Mouse (Mus musculus) liver, embryonic 15.5 days (tissue): ENCODE results near the gene Tmem54. TPM values are rescaled to one million over a fixed set of nuclear protein-coding genes. Genes with fewer than 3 reads are reported as not detected.

Source experiments
- ATAC-seq: fragments of 200-750 bp; cut with Nextera tagmentation; 2 replicates; pipeline ENCODE4 v1.8.0; 2017; ENCODE audit warnings: moderate number of reproducible peaks, mild to moderate bottlenecking, moderate library complexity; ENCODE audit not compliant: insufficient read depth
- H3K27ac ChIP-seq: fragments of 300-500 bp; sonication (generic); replicated peaks from 2 replicates; pipeline ENCODE4 v1.5.1; 2015; ENCODE audit warnings: mild to moderate bottlenecking, inconsistent platforms
- H3K27me3 ChIP-seq: fragments of 300-500 bp; sonication (generic); 2 replicates; pipeline ENCODE4 v1.6.1; 2015; ENCODE audit warnings: mild to moderate bottlenecking, inconsistent platforms
- H3K36me3 ChIP-seq: fragments of 300-500 bp; sonication (generic); replicated peaks from 2 replicates; pipeline ENCODE4 v1.6.1; 2015; ENCODE audit warnings: moderate library complexity, mild to moderate bottlenecking, inconsistent platforms
- H3K4me1 ChIP-seq: fragments of 300-500 bp; sonication (generic); replicated peaks from 2 replicates; pipeline ENCODE4 v1.6.1; 2015; ENCODE audit warnings: inconsistent platforms
- H3K4me2 ChIP-seq: fragments of 300-500 bp; sonication (generic); 2 replicates; pipeline ENCODE4 v1.6.1; 2015; ENCODE audit warnings: moderate library complexity, mild to moderate bottlenecking, inconsistent platforms
- H3K4me3 ChIP-seq: fragments of 300-500 bp; sonication (generic); replicated peaks from 2 replicates; pipeline ENCODE4 v1.5.1; 2015; ENCODE audit warnings: mild to moderate bottlenecking, inconsistent platforms
- H3K9ac ChIP-seq: fragments of 300-500 bp; sonication (generic); 2 replicates; pipeline ENCODE4 v1.6.1; 2015; ENCODE audit warnings: moderate library complexity, mild to moderate bottlenecking, inconsistent platforms
- H3K9me3 ChIP-seq: fragments of 300-500 bp; sonication (generic); replicated peaks from 2 replicates; pipeline ENCODE4 v1.6.1; 2016; ENCODE audit warnings: inconsistent platforms
- WGBS: fragments of 180-500 bp; shearing (Covaris S2); methylation state at CpG from one replicate; pipeline ENCODE4 v1.1.7; 2015; ENCODE audit warnings: mixed read lengths; ENCODE audit not compliant: insufficient replicate concordance; 5-methylcytosine and 5-hydroxymethylcytosine counted together
- polyA plus RNA-seq: library from polyadenylated mRNA; unstranded; fragments of >200 nt; fragmentation: Nextera tagmentation; extraction: Ambion mirVana; gene quantifications from 2 replicates; pipeline ENCODE4 v1.2.1, GENCODE M21; 2015

Gene Tmem54
- polyA plus RNA-seq, 1 experiment from 2014 or later = 1.2 TPM

DNA sequence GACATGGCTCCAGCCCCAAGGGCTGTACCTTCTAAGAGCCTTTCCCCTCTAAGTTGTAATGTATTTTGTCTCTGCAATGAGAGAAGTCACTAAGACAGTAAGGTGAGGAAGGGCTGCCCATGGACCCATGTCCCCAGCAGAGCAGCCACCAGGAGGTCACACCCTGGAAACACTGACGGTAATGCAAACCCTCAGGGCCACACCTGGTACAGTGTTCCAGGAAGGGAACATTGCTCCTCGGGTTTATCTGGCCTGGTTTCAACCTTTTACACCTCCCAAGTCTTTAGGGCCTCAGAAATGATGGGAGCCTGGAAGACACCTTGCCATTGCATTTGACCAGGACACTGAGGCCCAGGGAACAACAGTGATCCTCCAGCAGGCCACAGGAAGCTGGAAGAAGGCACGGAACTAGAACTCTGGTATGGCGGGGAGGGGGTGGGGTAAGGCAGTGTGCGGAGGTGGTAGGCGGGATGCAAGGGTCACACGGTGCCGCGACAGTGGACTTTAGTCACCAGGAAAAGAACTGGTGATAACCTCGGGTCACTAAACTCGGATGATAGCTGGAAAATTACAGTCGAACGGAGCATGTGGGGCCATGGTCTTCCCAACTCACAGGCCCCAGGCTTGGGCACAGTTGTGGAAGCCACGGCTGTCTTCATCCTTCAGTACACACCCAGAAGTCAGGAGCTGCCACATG, 3.1 kb upstream of the Tmem54 start:
- H3K4me3 ChIP-seq = no peak overlapping the region
- H3K9ac ChIP-seq = no peak overlapping the region
- no peak overlapping the region for H3K4me2 ChIP-seq
- H3K27me3 ChIP-seq = peaks cover 46% of the 10 kb centered on the region
- peak; percentile 76 for ATAC-seq
- no peak overlapping the region for H3K27ac ChIP-seq
- no peaks in the 10 kb centered on the region for H3K36me3 ChIP-seq
- peaks cover 6% of the 10 kb centered on the region for H3K4me1 ChIP-seq
- 53% methylated on average over 14 of the region's 14 CpGs for WGBS
- H3K9me3 ChIP-seq = no peaks in the 10 kb centered on the region

DNA sequence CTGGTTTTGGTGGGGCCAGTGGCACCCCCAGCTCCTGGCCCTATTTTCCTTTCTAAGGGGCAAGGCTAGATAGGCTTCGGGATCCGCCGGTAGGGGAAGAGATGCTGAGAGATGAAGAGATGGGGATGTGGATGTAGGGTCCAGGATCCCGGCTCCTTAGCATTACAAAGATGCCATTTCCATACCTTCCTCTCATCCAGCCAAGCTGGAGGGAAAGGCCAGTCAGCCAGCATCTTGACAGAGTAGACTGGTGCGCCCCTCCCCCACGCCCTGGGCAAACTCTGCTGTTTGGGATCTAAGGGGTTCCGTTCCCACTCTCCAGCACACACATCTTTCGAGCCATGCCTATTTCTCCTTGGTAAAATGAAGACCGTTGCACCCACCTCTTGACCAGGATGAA, 725 bp downstream of the Tmem54 start:
- H3K36me3 ChIP-seq = no peaks in the 10 kb centered on the region
- no peaks in the 10 kb centered on the region for H3K9me3 ChIP-seq
- H3K4me1 ChIP-seq = peaks cover 6% of the 10 kb centered on the region
- H3K4me3 ChIP-seq = no peak overlapping the region
- WGBS = 26% methylated on average over 9 of the region's 9 CpGs
- H3K27me3 ChIP-seq = peaks cover 61% of the 10 kb centered on the region
- H3K9ac ChIP-seq = no peak overlapping the region
- no peak overlapping the region for H3K27ac ChIP-seq
- no peak for ATAC-seq
- H3K4me2 ChIP-seq = no peak overlapping the region

DNA sequence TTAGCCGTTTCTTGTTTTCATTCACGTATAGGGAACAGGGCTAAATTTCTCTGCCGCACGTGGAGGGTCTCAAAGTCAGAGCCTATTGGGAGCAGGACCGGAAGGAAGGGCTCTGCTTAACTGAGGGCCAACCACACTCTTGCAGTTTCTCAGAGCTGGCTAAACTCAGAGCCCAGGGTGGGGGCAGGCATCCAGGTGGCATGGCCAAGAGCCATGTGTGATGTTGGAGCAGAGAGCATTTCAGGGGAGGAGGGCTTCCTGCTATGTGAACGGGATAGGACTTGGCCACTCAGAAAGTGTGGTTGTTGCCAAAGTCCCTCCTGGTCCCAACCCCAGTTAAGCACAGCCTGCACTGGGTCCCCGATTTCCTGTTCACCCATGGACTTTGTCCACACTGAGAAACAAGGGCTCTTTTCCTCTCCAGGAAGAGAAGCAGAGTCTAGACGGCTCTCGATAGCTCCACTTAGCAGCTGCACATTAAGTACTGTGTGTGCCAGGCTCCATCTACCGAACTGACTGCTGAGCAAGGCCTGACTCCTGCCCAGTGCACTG, 2.1 kb downstream of the Tmem54 start:
- Histone ChIP-seq H3K9ac (no peak overlapping the region), H3K4me1 (peaks cover 6% of the 10 kb centered on the region), H3K4me2 (no peak overlapping the region), H3K27me3 (peaks cover 65% of the 10 kb centered on the region), H3K4me3 (no peak overlapping the region), H3K36me3 (no peaks in the 10 kb centered on the region), H3K27ac (no peak overlapping the region), H3K9me3 (no peaks in the 10 kb centered on the region)
- no peak for ATAC-seq
- WGBS = 48% methylated on average over 10 of the region's 10 CpGs

DNA sequence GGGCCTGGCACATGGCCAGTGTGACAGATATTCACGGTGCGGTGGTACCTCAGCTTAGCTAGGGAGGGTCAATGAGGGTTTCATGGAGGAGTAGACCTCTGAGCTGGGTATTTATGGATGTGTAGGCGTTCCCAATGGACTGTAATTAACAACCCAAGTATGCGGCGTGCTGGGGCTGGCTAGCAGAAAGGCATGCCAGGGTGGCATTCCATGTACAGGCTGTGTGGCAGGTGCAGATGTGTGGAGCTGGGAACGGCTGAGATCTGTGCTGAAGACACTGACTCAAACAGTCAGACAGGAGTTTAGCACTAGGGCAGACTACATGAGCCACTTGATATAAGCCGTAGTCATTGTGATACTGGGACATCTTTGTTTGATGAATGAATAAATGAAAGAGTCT, 3.3 kb downstream of the Tmem54 start:
- 79% methylated on average over 7 of the region's 7 CpGs for WGBS
- Histone ChIP-seq H3K36me3 (no peaks in the 10 kb centered on the region), H3K4me3 (no peak overlapping the region), H3K27me3 (peaks cover 65% of the 10 kb centered on the region), H3K9ac (no peak overlapping the region), H3K9me3 (no peaks in the 10 kb centered on the region), H3K4me1 (peaks cover 6% of the 10 kb centered on the region), H3K27ac (no peak overlapping the region), H3K4me2 (no peak overlapping the region)
- ATAC-seq = no peak

DNA sequence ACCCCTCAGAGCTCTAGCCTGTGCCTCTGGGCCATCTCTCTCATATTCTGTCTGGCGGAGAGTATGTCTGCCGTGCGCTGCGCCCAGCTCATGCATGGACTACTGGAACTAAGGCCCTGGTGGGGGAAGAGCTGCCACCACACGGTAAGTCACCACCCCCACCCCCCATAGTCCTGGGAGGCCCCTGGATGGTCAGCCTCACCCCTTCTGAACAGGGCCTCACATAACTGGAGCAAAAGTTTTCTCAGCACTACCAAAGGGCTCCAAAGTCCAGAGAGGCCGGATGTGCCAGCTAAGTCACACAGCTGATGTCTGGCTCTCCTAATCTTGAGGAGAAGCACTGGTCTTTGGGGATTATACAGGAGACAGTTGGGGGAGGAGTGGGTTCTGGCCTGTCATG, 5.5 kb downstream of the Tmem54 start:
- Histone ChIP-seq H3K4me1 (no peaks in the 10 kb centered on the region; the same call in 1 of the 2 replicates), H3K4me3 (no peak overlapping the region), H3K9ac (no peak overlapping the region), H3K9me3 (no peaks in the 10 kb centered on the region), H3K27ac (no peak overlapping the region), H3K27me3 (peaks cover 62% of the 10 kb centered on the region), H3K4me2 (no peak overlapping the region), H3K36me3 (no peaks in the 10 kb centered on the region)
- no peak for ATAC-seq
- WGBS = 75% methylated on average over 6 of the region's 6 CpGs

DNA sequence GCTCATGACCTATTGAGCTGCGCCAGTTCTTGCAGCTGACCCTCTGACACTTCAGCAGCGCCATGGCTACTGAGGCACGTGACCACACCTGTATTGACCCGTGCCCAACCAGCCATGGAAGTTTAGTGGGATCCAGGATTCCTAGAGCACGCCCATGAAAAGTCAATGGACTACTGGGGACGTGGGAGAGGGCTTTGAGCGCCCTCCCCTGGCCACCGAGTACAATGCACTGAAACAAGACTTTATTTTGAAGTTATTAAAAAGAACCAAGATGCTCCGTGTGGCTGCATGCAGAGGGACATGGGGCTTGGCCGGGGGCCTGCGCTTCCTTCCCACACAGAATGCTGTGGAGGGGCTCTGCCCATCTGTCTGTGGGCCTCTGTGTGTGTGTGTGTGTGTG, 6.0 kb downstream of the Tmem54 start:
- no peak for ATAC-seq
- 42% methylated on average over 11 of the region's 11 CpGs for WGBS
- Histone ChIP-seq H3K9ac (no peak overlapping the region), H3K36me3 (no peaks in the 10 kb centered on the region), H3K4me2 (no peak overlapping the region), H3K27me3 (peaks cover 60% of the 10 kb centered on the region), H3K4me3 (no peak overlapping the region), H3K9me3 (no peaks in the 10 kb centered on the region), H3K27ac (no peak overlapping the region), H3K4me1 (no peaks in the 10 kb centered on the region; the same call in 1 of the 2 replicates)

DNA sequence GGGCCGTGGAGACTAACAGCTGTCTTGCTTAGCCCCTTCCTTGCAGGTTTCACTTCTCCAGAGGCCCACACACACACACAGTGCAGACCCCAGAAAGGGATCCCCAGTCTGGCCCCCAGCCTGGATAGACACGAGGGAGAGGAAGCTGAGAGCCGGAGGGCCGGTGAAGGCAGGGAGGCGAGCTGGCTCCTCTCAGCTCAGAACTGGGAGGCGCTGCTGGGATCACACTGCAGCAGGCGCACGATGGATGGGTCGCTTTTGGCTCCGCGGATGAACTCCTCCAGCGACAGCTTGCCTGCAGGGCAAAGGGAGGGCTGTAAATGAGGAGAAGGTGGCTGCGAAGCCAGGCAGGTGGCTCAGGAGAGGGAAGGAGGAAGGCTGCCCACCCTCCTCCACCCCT, 6.9 kb downstream of the Tmem54 start:
- ATAC-seq = no peak
- Histone ChIP-seq H3K36me3 (no peaks in the 10 kb centered on the region), H3K27me3 (peaks cover 52% of the 10 kb centered on the region), H3K9ac (no peak overlapping the region), H3K4me1 (no peaks in the 10 kb centered on the region; the same call in 1 of the 2 replicates), H3K4me2 (no peak overlapping the region), H3K9me3 (no peaks in the 10 kb centered on the region), H3K27ac (no peak overlapping the region), H3K4me3 (no peak overlapping the region)
- WGBS = 64% methylated on average over 13 of the region's 13 CpGs

DNA sequence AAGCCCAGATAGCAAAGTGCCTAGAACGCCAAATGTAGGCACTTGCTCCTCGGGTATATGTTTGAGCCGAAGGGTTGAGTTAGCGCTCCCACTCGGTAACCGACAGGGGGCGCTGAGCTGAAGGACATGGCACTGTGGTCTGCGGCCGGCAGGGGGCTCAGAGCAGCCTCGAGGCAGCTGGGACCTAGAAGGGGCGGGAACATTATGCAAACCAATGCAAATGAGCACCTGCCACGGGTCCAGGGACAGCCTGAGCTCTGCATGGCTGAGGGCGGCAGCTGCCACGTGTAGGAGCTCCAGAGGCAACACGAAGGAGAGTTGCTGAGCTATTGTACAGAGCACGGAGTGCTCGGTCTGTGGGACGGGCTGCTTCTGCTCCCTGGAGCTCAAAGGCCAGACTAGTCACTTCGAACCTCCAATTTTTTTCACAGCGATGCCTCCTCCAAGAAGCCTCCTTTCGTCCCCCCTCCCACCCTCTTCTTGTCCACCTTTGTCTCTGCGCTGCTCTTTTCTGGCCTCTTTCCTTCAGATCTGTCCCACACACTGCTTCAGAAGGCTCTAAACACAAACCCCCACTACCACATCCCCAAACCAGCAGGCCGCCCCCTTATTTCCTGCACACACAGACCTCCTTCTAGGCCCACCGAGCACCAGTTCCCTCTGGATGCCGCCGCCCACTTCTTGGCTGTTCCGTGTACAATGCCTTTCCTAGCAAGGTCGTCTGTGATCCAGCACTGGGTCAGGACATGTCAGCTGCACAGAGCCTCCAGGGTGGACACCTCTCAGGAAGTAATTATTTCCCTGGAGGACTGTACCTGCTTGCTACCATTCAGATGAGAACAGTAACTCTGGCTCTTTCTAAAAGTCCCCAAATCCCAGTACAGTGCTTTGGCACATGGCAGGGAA, 8.0 kb downstream of the Tmem54 start:
- H3K36me3 ChIP-seq = no peaks in the 10 kb centered on the region
- ATAC-seq = peak; percentile 54; the same call in 1 of the 2 replicates
- no peak overlapping the region for H3K9ac ChIP-seq
- no peaks in the 10 kb centered on the region; the same call in 1 of the 2 replicates for H3K4me1 ChIP-seq
- no peak overlapping the region for H3K4me2 ChIP-seq
- H3K4me3 ChIP-seq = no peak overlapping the region
- peaks cover 51% of the 10 kb centered on the region for H3K27me3 ChIP-seq
- no peak overlapping the region for H3K27ac ChIP-seq
- H3K9me3 ChIP-seq = no peaks in the 10 kb centered on the region
- WGBS = 28% methylated on average over 28 of the region's 28 CpGs

DNA sequence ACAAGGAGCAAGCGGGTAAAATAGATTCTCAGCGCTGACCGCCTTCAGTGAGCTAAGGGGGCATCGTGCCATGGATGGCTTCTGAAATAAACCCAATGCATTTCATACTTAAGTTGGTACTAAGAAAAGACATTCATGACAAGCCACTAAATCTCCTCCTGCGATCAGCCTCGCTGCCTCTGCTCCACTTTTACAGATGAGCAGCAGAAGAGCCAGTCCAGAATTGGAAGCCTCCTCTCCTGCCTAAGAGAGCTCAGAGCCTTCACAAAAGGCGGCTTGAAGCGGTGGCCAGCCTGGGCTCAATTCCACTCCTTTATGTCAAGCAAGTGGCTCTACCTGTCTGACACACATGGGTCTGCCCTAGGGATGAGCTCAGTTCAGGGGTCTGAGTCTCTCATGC, 11.4 kb downstream of the Tmem54 start:
- H3K36me3 ChIP-seq = no peaks in the 10 kb centered on the region
- WGBS = 72% methylated on average over 8 of the region's 8 CpGs

DNA sequence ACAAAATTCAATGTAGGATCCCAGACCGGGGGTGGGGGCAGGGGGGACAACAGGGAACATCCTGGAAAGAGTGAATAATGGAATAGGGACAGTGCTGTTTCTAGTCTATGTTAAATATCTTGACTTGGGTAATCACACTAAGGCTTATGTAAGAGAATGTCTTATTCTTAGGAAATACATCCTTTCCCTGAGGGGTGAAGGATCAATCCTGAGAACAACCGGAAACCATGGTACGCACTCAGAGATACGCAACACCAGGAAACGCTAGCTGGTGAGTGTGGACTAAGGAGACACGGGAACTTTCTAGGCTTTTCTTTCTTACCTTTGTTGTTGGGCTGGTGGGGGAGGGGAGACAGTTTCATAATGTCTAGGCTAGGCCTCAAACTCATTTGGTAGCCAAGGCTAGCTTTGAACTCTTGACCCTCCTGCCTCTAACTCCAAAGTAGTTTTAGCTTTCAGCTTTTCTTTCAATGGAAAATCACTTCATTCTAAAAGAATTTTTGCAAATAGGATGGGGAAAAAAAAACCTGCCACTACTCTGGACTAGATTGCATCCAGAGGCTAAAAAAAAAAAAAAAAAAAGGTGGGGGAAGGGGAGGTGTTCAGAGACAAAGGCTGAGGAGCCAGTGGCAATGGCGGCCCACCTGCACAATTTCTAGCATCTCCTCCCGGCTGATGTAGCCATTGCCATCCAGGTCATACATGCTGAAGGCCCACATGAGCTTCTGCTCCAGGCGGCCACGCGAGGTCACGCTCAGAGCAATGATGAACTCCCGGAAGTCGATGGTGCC, 12.6 kb downstream of the Tmem54 start:
- Histone ChIP-seq H3K36me3 (no peaks in the 10 kb centered on the region), H3K4me3 (no peak overlapping the region), H3K4me2 (no peak overlapping the region), H3K27ac (no peak overlapping the region), H3K9me3 (no peaks in the 10 kb centered on the region), H3K9ac (no peak overlapping the region), H3K4me1 (peaks cover 9% of the 10 kb centered on the region), H3K27me3 (peaks cover 84% of the 10 kb centered on the region)
- no peak for ATAC-seq
- 75% methylated on average over 14 of the region's 14 CpGs for WGBS

More for the DNA sequence above, 11.4 kb downstream of the Tmem54 start:
- Histone ChIP-seq H3K9me3 (no peaks in the 10 kb centered on the region), H3K4me1 (peaks cover 9% of the 10 kb centered on the region), H3K9ac (no peak overlapping the region), H3K27me3 (peaks cover 76% of the 10 kb centered on the region), H3K27ac (no peak overlapping the region), H3K4me2 (no peak overlapping the region), H3K4me3 (no peak overlapping the region)
- ATAC-seq = no peak
